Mouse (Mus musculus) testis, adult 2 months (tissue): Measurements from ENCODE around the gene Rbfox3. TPM values are rescaled to one million over a fixed set of nuclear protein-coding genes. Genes with fewer than 3 reads are reported as not detected.
A peak's percentile ranks its signal among the peaks of the same experiment; 100 is the strongest.

Experiments used
- H3K27ac ChIP-seq: fragments of 200-500 bp; 2 replicates; pipeline ENCODE4 v1.5.1; 2012; ENCODE audit warnings: low read depth, low read length; ENCODE audit not compliant: control insufficient read depth, insufficient read depth
- H3K27me3 ChIP-seq: fragments of 200-500 bp; 2 replicates; pipeline ENCODE4 v1.6.1; 2012; ENCODE audit warnings: mild to moderate bottlenecking, low read length, moderate library complexity; ENCODE audit not compliant: control insufficient read depth, insufficient read depth
- H3K36me3 ChIP-seq: fragments of 200-500 bp; 2 replicates; pipeline ENCODE4 v1.6.1; 2012; ENCODE audit warnings: mild to moderate bottlenecking, low read length; ENCODE audit not compliant: control insufficient read depth, insufficient read depth
- H3K4me1 ChIP-seq: fragments of 200-500 bp; 2 replicates; pipeline ENCODE4 v1.6.1; 2012; ENCODE audit warnings: low read length; ENCODE audit not compliant: control insufficient read depth, insufficient read depth
- H3K4me3 ChIP-seq: fragments of 200-500 bp; 2 replicates; pipeline ENCODE4 v1.5.1; 2012; ENCODE audit warnings: low read depth, mild to moderate bottlenecking, low read length, moderate library complexity, mixed read lengths; ENCODE audit not compliant: control insufficient read depth
- CTCF ChIP-seq: fragments of 200-500 bp; IDR thresholded peaks from 2 replicates; pipeline ENCODE4 v1.5.1; 2012; ENCODE audit warnings: low read depth, mild to moderate bottlenecking, inconsistent platforms, low read length, moderate library complexity; ENCODE audit not compliant: control insufficient read depth, insufficient read depth, insufficient replicate concordance
- POLR2A ChIP-seq: fragments of 200-500 bp; IDR thresholded peaks from 2 replicates; pipeline ENCODE4 v1.6.1; 2012; ENCODE audit warnings: low read depth, mild to moderate bottlenecking, inconsistent platforms, low read length, moderate library complexity; ENCODE audit not compliant: control insufficient read depth
- polyA plus RNA-seq: library from polyadenylated mRNA; depleted of rRNA; stranded (reverse); fragments of >200 nt; gene quantifications from 2 replicates; pipeline ENCODE4 v1.2.3, GENCODE M21; 2012

The Rbfox3 gene
- polyA plus RNA-seq, 1 experiment, result 0.28 TPM

- Histone ChIP-seq H3K4me1 (no peaks in the 10 kb centered on the region), H3K36me3 (no peaks in the 10 kb centered on the region), H3K27ac (no peak overlapping the region), H3K27me3 (no peaks in the 10 kb centered on the region), H3K4me3 (no peak overlapping the region)
- TF ChIP-seq CTCF (no peak), POLR2A (no peak)
Measured at GRCm38 (mm10) chr11:118583573-118583972, 327.8 kb downstream of the Rbfox3 start.

- no peaks in the 10 kb centered on the region for H3K27me3 ChIP-seq
- H3K27ac ChIP-seq, result no peak overlapping the region
- H3K36me3 ChIP-seq, result no peaks in the 10 kb centered on the region
- TF ChIP-seq POLR2A (no peak), CTCF (no peak)
- no peak overlapping the region for H3K4me3 ChIP-seq
- H3K4me1 ChIP-seq, result no peaks in the 10 kb centered on the region
Measured at GRCm38 (mm10) chr11:118581019-118581418, 330.4 kb downstream of the Rbfox3 start.

GRCm38 (mm10) chr11:118579622-118580021 lies 331.8 kb downstream of the Rbfox3 start:
- no peak overlapping the region for H3K27ac ChIP-seq
- no peaks in the 10 kb centered on the region for H3K27me3 ChIP-seq
- no peaks in the 10 kb centered on the region for H3K36me3 ChIP-seq
- no peak overlapping the region for H3K4me3 ChIP-seq
- no peak for TF ChIP-seq CTCF
- TF ChIP-seq POLR2A, result no peak
- H3K4me1 ChIP-seq, result no peaks in the 10 kb centered on the region

- TF ChIP-seq POLR2A (no peak), CTCF (no peak)
- no peaks in the 10 kb centered on the region for H3K36me3 ChIP-seq
- H3K27ac ChIP-seq, result no peak overlapping the region
- no peak overlapping the region for H3K4me3 ChIP-seq
- no peaks in the 10 kb centered on the region for H3K27me3 ChIP-seq
- H3K4me1 ChIP-seq, result no peaks in the 10 kb centered on the region
Measured at GRCm38 (mm10) chr11:118577271-118577670, 334.1 kb downstream of the Rbfox3 start.

GRCm38 (mm10) chr11:118576611-118577010 lies 334.8 kb downstream of the Rbfox3 start:
- H3K36me3 ChIP-seq, result no peaks in the 10 kb centered on the region
- no peak for TF ChIP-seq POLR2A
- TF ChIP-seq CTCF, result no peak

GRCm38 (mm10) chr11:118574418-118574817 lies 337.0 kb downstream of the Rbfox3 start:
- no peaks in the 10 kb centered on the region for H3K27me3 ChIP-seq
- H3K27ac ChIP-seq, result no peak overlapping the region
- no peak for TF ChIP-seq CTCF
- TF ChIP-seq POLR2A, result no peak
- H3K4me1 ChIP-seq, result peaks cover 7% of the 10 kb centered on the region
- H3K36me3 ChIP-seq, result no peaks in the 10 kb centered on the region
- H3K4me3 ChIP-seq, result no peak overlapping the region

More at GRCm38 (mm10) chr11:118576611-118577010, 334.8 kb downstream of the Rbfox3 start:
- no peaks in the 10 kb centered on the region for H3K4me1 ChIP-seq
- H3K27ac ChIP-seq, result no peak overlapping the region
- no peaks in the 10 kb centered on the region for H3K27me3 ChIP-seq
- H3K4me3 ChIP-seq, result no peak overlapping the region

- no peak for TF ChIP-seq POLR2A
- peak; percentile 82 for TF ChIP-seq CTCF
- Histone ChIP-seq H3K27me3 (no peaks in the 10 kb centered on the region), H3K4me1 (peaks cover 7% of the 10 kb centered on the region)
Measured at GRCm38 (mm10) chr11:118573569-118573968, 337.8 kb downstream of the Rbfox3 start.

GRCm38 (mm10) chr11:118573000-118573399 lies 338.4 kb downstream of the Rbfox3 start:
- Histone ChIP-seq H3K4me3 (no peak overlapping the region), H3K27me3 (no peaks in the 10 kb centered on the region), H3K27ac (no peak overlapping the region), H3K36me3 (no peaks in the 10 kb centered on the region), H3K4me1 (peaks cover 7% of the 10 kb centered on the region)
- TF ChIP-seq CTCF, result no peak
- TF ChIP-seq POLR2A, result no peak

More at GRCm38 (mm10) chr11:118573569-118573968, 337.8 kb downstream of the Rbfox3 start:
- Histone ChIP-seq H3K36me3 (no peaks in the 10 kb centered on the region), H3K4me3 (no peak overlapping the region), H3K27ac (no peak overlapping the region)
